Mouse (Mus musculus) liver, embryonic 14.5 days (tissue): Measurements from ENCODE around the gene Gadd45g. TPM values are rescaled to one million over a fixed set of nuclear protein-coding genes. Genes with fewer than 3 reads are reported as not detected.

Experiments used
- ATAC-seq: fragments of 200-750 bp; cut with Nextera tagmentation; 2 replicates; pipeline ENCODE4 v1.8.0; 2017; ENCODE audit warnings: moderate number of reproducible peaks, mild to moderate bottlenecking, moderate library complexity; ENCODE audit not compliant: insufficient read depth
- DNase-seq, 3 experiments: peaks; one replicate each; pipeline ENCODE4 v3.0.0-alpha.2; 2012 to 2013; ENCODE audit warnings: low read depth in 3 of 3, low spot score in 3 of 3
- H3K27ac ChIP-seq: fragments of 300-500 bp; sonication (generic); 2 replicates; pipeline ENCODE4 v1.5.1; 2014; ENCODE audit warnings: moderate library complexity, mild to moderate bottlenecking, control low read depth, inconsistent platforms
- H3K27me3 ChIP-seq: fragments of 300-500 bp; sonication (generic); 2 replicates; pipeline ENCODE4 v1.6.1; 2014; ENCODE audit warnings: mild to moderate bottlenecking, low read length, moderate library complexity; ENCODE audit not compliant: control insufficient read depth, insufficient read depth
- H3K36me3 ChIP-seq: fragments of 300-500 bp; sonication (generic); replicated peaks from 2 replicates; pipeline ENCODE4 v1.6.1; 2014; ENCODE audit warnings: low read depth; ENCODE audit not compliant: control insufficient read depth, insufficient read depth
- H3K4me1 ChIP-seq, 2 experiments: fragments of 200-500 bp in 1 of 2; fragments of 300-500 bp in 1 of 2; sonication (generic) in 1 of 2; replicated peaks; 2 replicates each; pipeline ENCODE4 v1.6.1; 2012 to 2014; ENCODE audit warnings: antibody characterized with exemption in 1 of 2, inconsistent platforms in 1 of 2, low read length in 1 of 2; ENCODE audit not compliant: control insufficient read depth in 2 of 2, insufficient read depth in 2 of 2
- H3K4me2 ChIP-seq: fragments of 300-500 bp; sonication (generic); 2 replicates; pipeline ENCODE4 v1.6.1; 2014; ENCODE audit warnings: low read depth, mild to moderate bottlenecking, control low read depth, moderate library complexity
- H3K4me3 ChIP-seq, 2 experiments: fragments of 200-500 bp in 1 of 2; fragments of 300-500 bp in 1 of 2; sonication (generic) in 1 of 2; 2 replicates each; pipeline ENCODE4 v1.5.1; 2012 to 2014; ENCODE audit warnings: low read depth in 2 of 2, low read length in 2 of 2, mild to moderate bottlenecking in 2 of 2, control low read depth in 1 of 2, inconsistent platforms in 1 of 2, moderate library complexity in 1 of 2; ENCODE audit not compliant: insufficient read depth in 1 of 2
- H3K9ac ChIP-seq: fragments of 300-500 bp; sonication (generic); replicated peaks from 2 replicates; pipeline ENCODE4 v1.6.1; 2014; ENCODE audit warnings: mild to moderate bottlenecking, control low read depth, moderate library complexity
- H3K9me3 ChIP-seq: fragments of 300-500 bp; sonication (generic); 2 replicates; pipeline ENCODE4 v1.6.1; 2016; ENCODE audit warnings: low read length, mixed read lengths; ENCODE audit not compliant: control insufficient read depth
- CTCF ChIP-seq: IDR thresholded peaks from 2 replicates; pipeline ENCODE4 v1.5.1; 2016; ENCODE audit warnings: antibody characterized with exemption, low read depth, control low read depth
- EP300 ChIP-seq: IDR thresholded peaks from 2 replicates; pipeline ENCODE4 v1.6.1; 2016; ENCODE audit warnings: antibody characterized with exemption, low read depth
- WGBS: fragments of 180-500 bp; shearing (Covaris S2); extraction: QIAGEN DNeasy Blood & Tissue Kit; methylation state at CpG from one replicate; pipeline ENCODE4 v1.1.7; 2014; ENCODE audit not compliant: insufficient replicate concordance; 5-methylcytosine and 5-hydroxymethylcytosine counted together
- polyA plus RNA-seq, 2 experiments: library from polyadenylated mRNA; depleted of rRNA in 1 of 2; stranded (reverse) in 1 of 2; unstranded in 1 of 2; fragments of >200 nt; fragmentation: Nextera tagmentation in 1 of 2; extraction: Ambion mirVana in 1 of 2; gene quantifications; 2 replicates each; pipeline versions ENCODE4 v1.2.1 to v1.2.3; 2012 to 2014

The Gadd45g gene
- polyA plus RNA-seq, 2 experiments = 12.7 to 14.4 TPM

- no peak for TF ChIP-seq EP300
- TF ChIP-seq CTCF = peak; percentile 68
- H3K36me3 ChIP-seq = no peaks in the 10 kb centered on the region
- no peak overlapping the region for H3K27ac ChIP-seq
- no peaks in the 10 kb centered on the region for H3K27me3 ChIP-seq
- 12% methylated on average over 9 of the region's 9 CpGs for WGBS
- H3K4me2 ChIP-seq = no peak overlapping the region; the same call in 1 of the 2 replicates
- peak; percentile 52; the same call in 1 of the 2 replicates for ATAC-seq
- H3K9ac ChIP-seq = no peak overlapping the region
- peaks cover 0 to 13% of the 10 kb centered on the region in 2 experiments; a peak in 2 of 4 replicates for H3K4me1 ChIP-seq
- peak in 1 of 3 experiments; percentile 23 for DNase-seq
- H3K4me3 ChIP-seq = no peak overlapping the region
- H3K9me3 ChIP-seq = no peaks in the 10 kb centered on the region
These were observed 30.5 kb upstream of the Gadd45g start for GRCm38 (mm10) chr13:51815865-51816504.

- ATAC-seq = peak; percentile 45; the same call in 1 of the 2 replicates
- no peak overlapping the region for H3K27ac ChIP-seq
These were observed 29.9 kb upstream of the Gadd45g start for GRCm38 (mm10) chr13:51816559-51817041.

GRCm38 (mm10) chr13:51818170-51818943, 28.1 kb upstream of the Gadd45g start:
- Histone ChIP-seq H3K27ac (no peak overlapping the region), H3K4me1 (peaks cover 0 to 13% of the 10 kb centered on the region in 2 experiments; a peak in 2 of 4 replicates), H3K9me3 (no peaks in the 10 kb centered on the region), H3K9ac (no peak overlapping the region), H3K27me3 (no peaks in the 10 kb centered on the region), H3K4me2 (no peak overlapping the region), H3K36me3 (no peaks in the 10 kb centered on the region), H3K4me3 (no peak overlapping the region)
- DNase-seq = no peak
- ATAC-seq = no peak
- WGBS = 47% methylated on average over 6 of the region's 6 CpGs
- TF ChIP-seq EP300 = no peak
- TF ChIP-seq CTCF = no peak

More at GRCm38 (mm10) chr13:51816559-51817041, 29.9 kb upstream of the Gadd45g start:
- Histone ChIP-seq H3K4me3 (no peak overlapping the region), H3K4me2 (no peak overlapping the region), H3K27me3 (no peaks in the 10 kb centered on the region), H3K36me3 (no peaks in the 10 kb centered on the region), H3K9me3 (no peaks in the 10 kb centered on the region), H3K9ac (no peak overlapping the region), H3K4me1 (peaks cover 0 to 13% of the 10 kb centered on the region in 2 experiments; a peak in 2 of 4 replicates)
- no peak for TF ChIP-seq EP300
- TF ChIP-seq CTCF = no peak
- DNase-seq = no peak
- 64% methylated on average over 5 of the region's 5 CpGs for WGBS

GRCm38 (mm10) chr13:51818944-51819326, 27.5 kb upstream of the Gadd45g start:
- Histone ChIP-seq H3K4me3 (no peak overlapping the region), H3K36me3 (no peaks in the 10 kb centered on the region), H3K27me3 (no peaks in the 10 kb centered on the region), H3K4me1 (peaks cover 0 to 10% of the 10 kb centered on the region in 2 experiments; a peak in 2 of 4 replicates), H3K4me2 (no peak overlapping the region), H3K9me3 (no peaks in the 10 kb centered on the region), H3K27ac (no peak overlapping the region), H3K9ac (no peak overlapping the region)
- DNase-seq (no peak), ATAC-seq (no peak)
- WGBS = 55% methylated on average over 3 of the region's 3 CpGs
- TF ChIP-seq EP300 = no peak
- no peak for TF ChIP-seq CTCF

GRCm38 (mm10) chr13:51819351-51819750, 27.1 kb upstream of the Gadd45g start:
- Histone ChIP-seq H3K27ac (no peak overlapping the region), H3K9me3 (no peaks in the 10 kb centered on the region), H3K4me2 (no peak overlapping the region), H3K9ac (no peak overlapping the region), H3K27me3 (no peaks in the 10 kb centered on the region), H3K4me3 (no peak overlapping the region), H3K36me3 (no peaks in the 10 kb centered on the region), H3K4me1 (peaks cover 0 to 13% of the 10 kb centered on the region in 2 experiments; a peak in 2 of 4 replicates)
- 62% methylated on average over 6 of the region's 6 CpGs for WGBS
- no peak for DNase-seq
- no peak for ATAC-seq
- TF ChIP-seq CTCF = no peak
- TF ChIP-seq EP300 = no peak
